Mouse (Mus musculus) testis, adult 2 months (tissue): Measurements from ENCODE around the gene Ankrd39.

Source experiments
- CTCF ChIP-seq: fragments of 200-500 bp; IDR thresholded peaks from 2 replicates; pipeline ENCODE4 v1.5.1; 2012; ENCODE audit warnings: low read depth, mild to moderate bottlenecking, inconsistent platforms, low read length, moderate library complexity; ENCODE audit not compliant: control insufficient read depth, insufficient read depth, insufficient replicate concordance
- POLR2A ChIP-seq: fragments of 200-500 bp; IDR thresholded peaks from 2 replicates; pipeline ENCODE4 v1.6.1; 2012; ENCODE audit warnings: low read depth, mild to moderate bottlenecking, inconsistent platforms, low read length, moderate library complexity; ENCODE audit not compliant: control insufficient read depth

DNA sequence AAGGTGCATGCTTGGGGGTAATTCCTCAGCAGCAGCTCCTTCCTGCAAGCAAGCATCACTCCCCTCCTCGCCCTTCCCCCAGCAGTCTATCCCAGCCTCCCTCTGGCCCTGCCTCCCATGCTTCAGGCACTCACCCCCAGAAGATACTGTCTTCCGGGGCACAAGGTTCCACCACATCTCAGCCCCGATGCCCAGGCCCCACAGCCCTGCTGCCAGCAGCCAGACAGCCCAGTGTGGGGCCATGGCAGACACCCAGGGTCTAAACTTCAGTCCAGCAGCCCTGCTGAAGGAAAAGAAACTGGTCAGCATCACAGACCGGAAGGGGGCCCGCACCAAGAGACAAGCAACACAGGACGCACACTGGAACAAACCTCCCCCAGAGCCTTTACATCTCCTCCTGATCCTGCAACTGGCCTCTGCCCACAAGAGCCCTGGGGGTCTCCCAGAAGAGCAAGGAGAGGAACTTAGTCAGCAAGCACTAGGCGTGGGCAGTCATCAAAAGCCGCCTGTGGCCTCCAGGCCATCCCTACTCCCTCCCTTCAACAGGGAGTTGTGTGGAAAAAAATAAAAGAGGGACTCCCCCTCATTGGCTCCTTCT lies 8.7 kb upstream of the Ankrd39 start:
- TF ChIP-seq CTCF: no peak
- TF ChIP-seq POLR2A: peak; percentile 22; the same call in 1 of the 2 replicates
